In genomic region chr7:131539979-131540378, GRCm38 (mm10) we compare ENCODE assay signal across 9 mouse cellular contexts. TPM values are rescaled to one million over a fixed set of nuclear protein-coding genes. Genes with fewer than 3 reads are reported as not detected.
DNase-seq lines count a peak whose midpoint lies in the region; ATAC-seq and TF ChIP-seq lines count a peak whose summit lies in the region.
"Had no signal": no experiment of that assay in that cellular context is flagged by ENCODE, and none has a peak within 500 bp of the region (broad histone marks: within the 10 kb centered on the region; RNA-seq: fewer than 3 reads in every experiment).

No protein-coding gene starts in this region.

- no peaks in the 10 kb centered on the region for H3K9me3 ChIP-seq in forebrain, postnatal 0 days (ENCODE audit: low read length)
- H3K9me3 ChIP-seq in hindbrain, embryonic 13.5 days = no peaks in the 10 kb centered on the region

- no peak overlapping the region for H3K4me3 ChIP-seq in forebrain, postnatal 0 days (ENCODE audit: low read depth, low read length)
- H3K4me3 ChIP-seq in hindbrain, embryonic 13.5 days = no peak overlapping the region

- no peaks in the 10 kb centered on the region for H3K4me1 ChIP-seq in forebrain, postnatal 0 days (ENCODE audit: insufficient read depth)
- peaks cover 30% of the 10 kb centered on the region for H3K4me1 ChIP-seq in hindbrain, embryonic 13.5 days (replicated peaks)

- H3K4me2 ChIP-seq in forebrain, postnatal 0 days (ENCODE audit: low read depth) = no peak overlapping the region
- 0 out of 2 replicates have a peak overlapping the region, but pooled peaks have one; percentile 1 for H3K4me2 ChIP-seq in hindbrain, embryonic 13.5 days

- peak; percentile 87 for DNase-seq in NIH3T3 (ENCODE audit: low read depth)
- peak; percentile 76 for DNase-seq in c-Kit-positive CD71-negative TER-119-negative erythroid progenitor cells, embryonic 14.5 days (ENCODE audit: low read depth)
- DNase-seq in forebrain, postnatal 0 days = peak; percentile 91
- DNase-seq in layer of hippocampus, postnatal 25 days (ENCODE audit: extremely low spot score in 1 of 2, low spot score in 1 of 2) = peak; percentile 58 to 88
- peak; percentile 96 for DNase-seq in right cerebral cortex, postnatal 4 days
- DNase-seq in yolk sac, embryonic 10.5 days (ENCODE audit: low spot score) = peak; percentile 56

- WGBS in forebrain, postnatal 0 days = 1% methylated on average over 7 of the region's 7 CpGs
- 0% methylated on average over 7 of the region's 7 CpGs for WGBS in hindbrain, embryonic 13.5 days

- no peak overlapping the region for H3K9ac ChIP-seq in forebrain, postnatal 0 days
- H3K9ac ChIP-seq in hindbrain, embryonic 13.5 days = no peak overlapping the region

- H3K27ac ChIP-seq in forebrain, postnatal 0 days (ENCODE audit: low read depth, low read length) = no peak overlapping the region
- H3K27ac ChIP-seq in hindbrain, embryonic 13.5 days = no peak overlapping the region

- TF ChIP-seq CTCF in forebrain, postnatal 0 days (IDR thresholded peaks at IDR 0.05; ENCODE audit: low read depth) = peak; percentile 89

- peak; percentile 78 for ATAC-seq in forebrain, postnatal 0 days
- no peak for ATAC-seq in hindbrain, embryonic 13.5 days (ENCODE audit: low FRiP score)
- ATAC-seq in megakaryocyte, adult 5-6 weeks (ENCODE audit: poor library complexity, severe bottlenecking) = peak; percentile 87

- no peaks in the 10 kb centered on the region for H3K36me3 ChIP-seq in forebrain, postnatal 0 days (ENCODE audit: insufficient read depth)
- no peaks in the 10 kb centered on the region for H3K36me3 ChIP-seq in hindbrain, embryonic 13.5 days

- peaks cover 85% of the 10 kb centered on the region for H3K27me3 ChIP-seq in forebrain, postnatal 0 days (ENCODE audit: insufficient read depth, low read length)
- peaks cover 89% of the 10 kb centered on the region for H3K27me3 ChIP-seq in hindbrain, embryonic 13.5 days

RNA-seq across cellular contexts. Expression of gene Hmx3, which starts 2.7 kb away (rescaled TPM):
- total RNA-seq in forebrain, postnatal 0 days (2014; rRNA removed) = 0.38 and 1.6 TPM in 2 replicates
- 0.62 TPM in 1 of 2 replicates, not detected in the other for polyA plus RNA-seq in forebrain, postnatal 0 days (2015; fragmentation: Nextera tagmentation; extraction: Ambion mirVana)
- polyA plus RNA-seq in hindbrain, embryonic 13.5 days (2015; fragmentation: Nextera tagmentation; extraction: Ambion mirVana) = 1.3 and 1.6 TPM in 2 replicates
- total RNA-seq in layer of hippocampus, postnatal 25 days (2021) = not detected
- not detected in 2 replicates for total RNA-seq in megakaryocyte, adult 5-6 weeks (2015)
- not detected in 2 replicates for total RNA-seq in megakaryocyte, adult 5-6 weeks (2017)
- polyA plus RNA-seq: liver, embryonic 16.5 days had no signal

RNA-seq across cellular contexts. Expression of gene Hmx2, which starts 8.6 kb away (rescaled TPM):
- 1.1 and 1.3 TPM in 2 replicates for total RNA-seq in forebrain, postnatal 0 days (2014; rRNA removed)
- 0.11 and 0.45 TPM in 2 replicates for polyA plus RNA-seq in forebrain, postnatal 0 days (2015; fragmentation: Nextera tagmentation; extraction: Ambion mirVana)
- polyA plus RNA-seq in hindbrain, embryonic 13.5 days (2015; fragmentation: Nextera tagmentation; extraction: Ambion mirVana) = 2.4 and 3.3 TPM in 2 replicates
- not detected for total RNA-seq in layer of hippocampus, postnatal 25 days (2021)
- 0.18 TPM in 1 of 2 replicates, not detected in the other for total RNA-seq in megakaryocyte, adult 5-6 weeks (2015)
- total RNA-seq in megakaryocyte, adult 5-6 weeks (2017) = 0.33 TPM in 1 of 2 replicates, not detected in the other
- polyA plus RNA-seq: liver, embryonic 16.5 days had no signal

RNA-seq across cellular contexts. Expression of gene Bub3, which starts 20.0 kb away (rescaled TPM):
- 92.5 and 95.3 TPM in 2 replicates for total RNA-seq in forebrain, postnatal 0 days (2014; rRNA removed)
- polyA plus RNA-seq in forebrain, postnatal 0 days (2015; fragmentation: Nextera tagmentation; extraction: Ambion mirVana) = 118 and 124 TPM in 2 replicates
- 178 and 200 TPM in 2 replicates for polyA plus RNA-seq in hindbrain, embryonic 13.5 days (2015; fragmentation: Nextera tagmentation; extraction: Ambion mirVana)
- 10 to 100 TPM; 56.3 to 57.6 TPM for total RNA-seq in layer of hippocampus, postnatal 25 days (2021)
- 151 and 167 TPM in 2 replicates for total RNA-seq in megakaryocyte, adult 5-6 weeks (2015)
- 89.6 and 91.0 TPM in 2 replicates for total RNA-seq in megakaryocyte, adult 5-6 weeks (2017)
